Mouse (Mus musculus) cerebellum, adult 9-11 months (tissue): ENCODE data around the gene Vmac.

Source experiments
- DNase-seq: peaks from one replicate; pipeline ENCODE4 v3.0.0; 2022

Vmac gene

DNA sequence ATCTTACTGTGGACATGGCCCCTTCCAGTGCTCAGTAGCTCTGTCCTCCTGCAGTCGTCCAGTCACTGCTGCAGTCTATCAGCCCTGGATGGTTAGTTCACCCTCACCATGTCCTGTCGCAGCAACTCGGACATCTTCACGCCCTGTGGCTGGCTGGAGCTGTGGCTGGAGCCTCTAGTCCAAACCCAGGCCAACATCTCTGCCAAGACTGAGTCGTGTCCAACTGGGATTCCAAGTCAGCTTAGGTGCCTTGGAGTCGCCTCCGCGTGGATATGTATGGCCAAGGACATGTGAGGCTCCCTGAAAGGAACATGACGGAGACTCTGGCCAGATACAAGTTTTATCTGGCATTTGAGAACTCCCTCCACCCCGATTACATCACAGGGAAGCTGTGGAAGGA, 20.4 kb upstream of the Vmac start:
- no peak for DNase-seq

DNA sequence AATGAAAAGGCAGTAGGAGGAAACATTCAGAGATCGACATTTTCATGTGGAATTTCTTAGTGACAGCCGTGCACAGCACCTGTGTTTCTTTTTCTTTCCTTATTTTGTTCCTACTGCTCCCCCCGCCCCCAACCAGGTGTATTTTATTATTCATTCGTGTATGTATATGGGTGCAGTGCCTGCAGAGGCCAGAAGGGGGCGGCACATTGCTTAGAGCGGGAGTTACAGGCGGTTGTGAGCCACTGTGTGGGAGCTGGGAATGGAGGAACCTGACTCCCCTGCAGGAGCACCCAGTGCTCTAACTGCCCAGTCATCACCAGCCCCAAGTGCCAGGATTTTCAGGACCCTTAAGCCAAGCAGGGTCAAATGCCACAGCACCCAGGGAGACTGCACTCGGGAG, 18.7 kb upstream of the Vmac start:
- DNase-seq: no peak

- DNase-seq: no peak
Measured at GRCm38 (mm10) chr17:56729656-56730055, 11.8 kb upstream of the Vmac start.

DNA sequence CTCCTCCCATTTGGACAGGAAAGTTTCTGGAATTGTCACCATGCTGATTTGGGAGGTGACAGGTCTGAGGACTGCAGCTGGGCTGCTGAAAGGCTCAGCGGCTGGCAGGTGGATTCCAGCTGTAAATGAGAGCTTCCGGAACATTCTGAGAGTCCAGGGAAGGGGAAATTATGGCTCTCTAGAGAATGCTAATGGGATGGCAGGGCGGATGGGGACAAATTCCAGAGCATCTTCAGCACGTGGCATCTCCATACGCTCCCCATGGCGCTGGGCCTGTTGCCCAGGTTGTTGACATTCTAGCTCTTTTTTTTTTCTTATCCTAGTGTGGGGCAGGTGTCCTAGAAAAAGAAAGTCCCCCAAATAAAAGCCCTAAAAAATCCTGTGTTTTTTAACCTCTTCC, 11.3 kb upstream of the Vmac start:
- DNase-seq: peak; percentile 48

GRCm38 (mm10) chr17:56728117-56728516, 10.3 kb upstream of the Vmac start:
- no peak for DNase-seq

GRCm38 (mm10) chr17:56727659-56728058, 9.8 kb upstream of the Vmac start:
- DNase-seq: no peak

- DNase-seq: no peak
Measured at GRCm38 (mm10) chr17:56727029-56727649, 9.3 kb upstream of the Vmac start.

- no peak for DNase-seq
Measured at GRCm38 (mm10) chr17:56723419-56724161, 5.8 kb upstream of the Vmac start.

DNA sequence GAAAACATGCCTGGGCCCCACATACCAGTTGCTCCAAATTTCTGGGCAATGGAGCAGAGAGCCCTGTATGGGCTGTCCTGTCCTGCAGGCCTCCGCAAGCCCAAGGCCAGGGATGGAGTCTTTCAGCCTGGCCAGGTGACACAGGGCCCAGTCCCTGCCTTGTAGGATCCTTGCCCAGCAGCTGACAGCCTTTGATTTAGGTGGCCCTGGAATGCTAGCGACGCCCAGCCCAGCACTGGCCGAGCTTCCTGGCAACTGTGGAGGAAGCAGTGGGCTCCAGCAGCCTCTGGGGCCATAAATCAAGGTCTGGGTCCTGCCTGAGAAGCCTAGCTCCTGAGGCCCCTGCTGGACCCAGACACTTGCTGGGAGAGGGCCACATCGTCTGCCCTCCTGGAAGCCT, 4.6 kb upstream of the Vmac start:
- no peak for DNase-seq

DNA sequence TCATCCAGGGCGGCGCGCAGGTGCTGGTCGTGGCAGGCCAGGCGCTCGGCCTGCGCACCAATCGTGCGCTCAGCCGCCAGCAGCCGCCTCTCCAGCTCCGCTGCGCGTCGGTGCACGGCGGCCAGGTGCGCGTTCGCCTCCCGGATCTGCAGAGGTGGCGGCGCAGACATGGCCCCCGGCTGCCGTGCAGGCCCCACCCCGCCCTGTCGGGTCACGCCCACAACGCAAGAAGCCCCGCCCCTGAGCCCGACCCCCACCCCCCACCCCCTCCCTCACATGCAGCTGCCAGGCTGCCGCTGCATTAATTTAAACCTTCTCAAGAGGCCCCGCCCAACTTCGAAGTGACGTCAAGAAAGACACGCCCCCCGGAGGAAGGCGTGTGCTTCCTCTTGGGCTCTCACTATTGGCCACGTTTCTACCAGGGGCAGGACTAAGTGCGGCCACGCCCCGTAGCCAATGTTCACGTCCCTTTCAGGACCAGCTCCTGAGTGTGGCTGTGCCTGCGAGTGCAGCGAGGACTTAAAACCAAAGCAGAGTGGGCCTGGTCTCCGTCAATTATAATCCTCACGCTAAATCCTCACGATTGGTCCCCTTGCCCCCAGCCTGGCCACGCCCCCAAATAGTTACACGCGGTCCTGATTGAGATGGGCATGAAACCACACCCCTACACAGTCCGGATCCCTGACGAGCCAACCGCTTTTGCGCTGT, 1.0 kb downstream of the Vmac start:
- DNase-seq: peak; percentile 97

DNA sequence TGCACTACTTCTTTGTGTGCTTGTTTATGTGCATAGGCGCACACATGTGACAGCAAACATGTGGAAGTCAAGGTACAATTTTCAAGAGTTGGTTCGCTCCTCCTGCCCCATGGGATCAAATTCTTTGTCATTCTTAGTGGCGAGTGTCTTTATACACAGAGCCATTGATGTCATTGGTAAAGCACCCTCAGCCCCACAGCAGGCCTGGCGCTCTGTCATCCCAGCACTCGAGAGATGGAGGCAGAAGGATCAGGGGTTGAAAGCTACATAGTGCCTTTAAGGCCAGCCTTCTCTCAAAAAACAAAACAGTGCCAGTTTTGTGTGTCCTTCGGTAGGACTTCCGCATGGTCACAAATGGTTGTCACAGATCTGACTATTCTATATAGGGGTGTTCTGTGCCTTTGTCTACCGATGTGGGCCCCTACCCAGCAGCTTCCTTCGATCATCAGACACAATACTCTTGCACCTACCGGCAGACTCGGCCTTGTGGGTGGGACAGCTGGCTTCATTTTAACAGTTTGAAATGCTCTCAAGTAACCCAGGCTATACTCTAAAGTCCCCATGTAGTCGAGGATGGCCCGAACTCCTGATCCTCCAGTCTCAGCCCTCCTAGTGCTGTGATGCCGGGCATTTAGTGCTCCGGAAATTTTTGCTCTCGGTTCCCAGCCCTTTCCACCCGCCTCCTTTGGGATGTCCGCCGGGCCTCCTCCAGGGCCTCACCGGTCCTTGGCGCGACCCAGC, 1.7 kb downstream of the Vmac start:
- DNase-seq: peak; percentile 55

- peak; percentile 67 for DNase-seq
Measured at GRCm38 (mm10) chr17:56715360-56715759, 2.5 kb downstream of the Vmac start.

GRCm38 (mm10) chr17:56709708-56710107, 8.1 kb downstream of the Vmac start:
- no peak for DNase-seq

DNA sequence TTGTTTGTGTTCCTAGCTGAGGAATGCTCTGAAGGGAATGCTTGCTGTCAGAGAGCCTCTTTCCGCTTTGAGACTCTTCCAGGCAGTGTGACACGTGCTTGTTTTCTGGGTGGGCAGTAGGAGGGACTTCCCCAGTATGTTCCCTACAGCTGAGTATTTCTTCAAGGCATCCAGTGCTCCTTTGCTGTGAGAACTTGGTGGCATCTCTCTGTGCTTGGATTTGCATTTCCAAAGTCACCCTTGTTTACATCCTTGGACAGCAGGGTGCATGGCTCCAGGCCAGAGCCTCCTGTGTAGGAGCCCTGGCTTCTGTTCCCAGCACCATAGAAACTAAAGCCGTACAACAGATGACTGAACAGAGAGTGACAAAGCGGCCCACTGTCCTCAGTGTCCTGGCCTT, 9.1 kb downstream of the Vmac start:
- no peak for DNase-seq

GRCm38 (mm10) chr17:56706515-56706914, 11.3 kb downstream of the Vmac start:
- DNase-seq: no peak

DNA sequence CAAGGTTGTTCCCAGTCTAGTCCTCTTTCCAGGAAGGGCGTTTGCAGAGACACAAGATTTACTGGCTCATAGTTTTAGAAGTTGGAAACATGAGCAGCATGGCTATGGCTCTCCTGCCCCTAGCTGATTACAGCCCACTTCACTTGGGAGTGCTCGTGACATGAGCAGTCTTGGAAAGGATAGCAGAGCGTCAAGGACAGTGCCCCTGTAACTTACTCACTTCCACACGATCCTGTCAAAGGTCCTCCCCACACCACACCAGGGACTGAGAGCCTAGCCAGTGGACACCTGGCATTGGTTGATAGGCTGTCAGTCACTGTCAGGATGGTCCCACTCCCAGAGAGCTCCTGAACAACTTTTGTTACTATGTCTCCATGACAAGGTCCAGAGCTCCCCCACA, 14.8 kb downstream of the Vmac start:
- DNase-seq: no peak

GRCm38 (mm10) chr17:56700451-56700850, 17.4 kb downstream of the Vmac start:
- no peak for DNase-seq

GRCm38 (mm10) chr17:56693851-56694310, 23.9 kb downstream of the Vmac start:
- peak; percentile 88 for DNase-seq

DNA sequence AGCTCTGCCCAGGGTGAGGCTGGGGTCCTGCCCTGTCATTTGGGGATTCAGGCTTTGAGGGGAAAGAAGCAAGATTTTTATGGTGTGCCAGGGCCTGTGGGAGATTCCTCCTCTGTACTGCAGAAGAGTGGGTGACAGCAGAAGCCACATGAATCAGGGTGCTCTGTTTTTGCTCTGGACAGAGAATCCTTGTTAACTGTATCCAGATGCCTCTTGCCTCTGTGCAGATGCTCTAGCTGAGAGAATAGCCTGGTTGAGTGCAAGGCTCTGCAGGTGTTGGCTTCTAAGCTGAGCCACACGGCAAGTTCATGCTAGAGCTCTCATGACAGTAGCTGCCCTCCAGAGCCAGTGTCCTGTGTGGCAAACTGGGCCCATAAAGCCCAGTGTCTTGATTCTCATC, 24.4 kb downstream of the Vmac start:
- no peak for DNase-seq

- no peak for DNase-seq
Measured at GRCm38 (mm10) chr17:56688689-56689088, 29.1 kb downstream of the Vmac start.

DNA sequence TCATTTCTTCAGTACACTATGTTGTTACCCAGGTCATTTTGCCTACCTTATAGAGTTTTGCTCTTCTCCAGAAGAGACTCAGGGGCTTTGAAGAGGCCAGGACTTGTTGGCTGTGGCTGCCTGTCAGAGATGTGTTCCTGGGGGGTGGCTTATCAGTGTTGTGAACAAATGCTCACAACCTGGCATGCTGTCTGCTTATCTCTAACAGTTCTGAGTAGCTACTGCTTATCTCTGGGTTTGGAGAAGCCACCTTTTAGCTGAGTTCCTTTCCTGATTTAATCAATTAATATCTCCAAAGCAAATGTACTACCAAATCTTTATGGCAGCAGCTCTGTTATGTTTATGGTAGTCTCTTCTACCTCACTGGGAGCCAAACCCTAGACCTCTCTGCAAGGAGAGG, 29.8 kb downstream of the Vmac start:
- DNase-seq: no peak

DNA sequence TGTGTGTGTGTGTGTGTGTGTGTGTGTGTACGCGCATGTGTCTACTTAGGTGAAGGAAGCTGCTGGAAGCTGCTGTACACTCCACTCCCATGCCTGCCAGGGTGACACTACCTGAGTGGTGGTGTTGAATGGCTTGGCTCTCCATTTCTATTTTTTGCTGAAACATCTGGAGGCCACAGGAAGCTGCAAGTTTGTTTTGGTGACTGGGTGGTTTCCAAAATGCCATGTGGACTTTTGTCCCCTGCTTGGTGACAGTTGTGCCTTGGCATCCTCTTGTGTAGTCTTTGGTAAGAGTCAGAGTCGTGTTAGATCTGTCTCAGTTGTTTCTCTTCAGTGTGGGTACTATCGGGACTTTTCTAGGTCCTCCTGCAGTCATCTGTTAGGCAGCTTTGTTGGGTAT, 31.0 kb downstream of the Vmac start:
- no peak for DNase-seq

DNA sequence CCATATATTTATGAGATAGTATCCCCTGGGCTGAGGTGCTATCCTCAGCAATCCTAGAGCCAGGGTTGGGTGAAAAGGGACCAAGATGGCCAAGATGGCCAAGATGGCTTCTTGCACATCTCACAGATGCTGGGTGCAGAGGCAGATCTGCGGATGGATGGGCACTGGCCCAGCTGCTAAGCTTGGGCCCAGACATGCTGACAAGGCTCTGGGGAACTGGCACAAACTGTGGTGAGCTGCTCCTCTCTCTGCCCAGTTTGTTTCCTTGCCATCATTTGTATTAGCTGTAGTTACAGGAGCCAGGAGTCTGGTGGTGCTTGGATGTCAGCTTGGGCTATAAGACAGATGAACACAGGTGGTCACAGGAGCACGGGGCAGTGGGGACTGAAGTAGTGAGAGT, 33.2 kb downstream of the Vmac start:
- DNase-seq: no peak
